Mouse (Mus musculus): ENCODE data around the gene 4930558K02Rik. TPM values are rescaled to one million over a fixed set of nuclear protein-coding genes. Genes with fewer than 3 reads are reported as not detected.

Gene 4930558K02Rik
- polyA plus RNA-seq, 1 experiment from 2014 or later: 0.20 TPM

GRCm38 (mm10) chr1:161931313-161931712 is 48.1 kb downstream of the 4930558K02Rik start:
- no peak overlapping the region for H3K9ac ChIP-seq (replicated peaks)
- no peak overlapping the region for H3K4me3 ChIP-seq (replicated peaks)
- H3K27me3 ChIP-seq (replicated peaks): no peaks in the 10 kb centered on the region
- ATAC-seq (ENCODE audit: low FRiP score): no peak
- H3K27ac ChIP-seq (replicated peaks): 0 out of 2 replicates have a peak overlapping the region, but pooled peaks have one; percentile 45
- no peaks in the 10 kb centered on the region for H3K9me3 ChIP-seq (replicated peaks)
- peaks cover 16% of the 10 kb centered on the region for H3K4me1 ChIP-seq
- peak overlapping the region; percentile 41 for H3K4me2 ChIP-seq
- no peaks in the 10 kb centered on the region for H3K36me3 ChIP-seq
- 34% methylated on average over 4 of the region's 4 CpGs for WGBS

GRCm38 (mm10) chr1:161927976-161928375 is 51.5 kb downstream of the 4930558K02Rik start:
- no peak overlapping the region for H3K4me2 ChIP-seq
- H3K4me3 ChIP-seq (replicated peaks): no peak overlapping the region
- H3K9me3 ChIP-seq (replicated peaks): no peaks in the 10 kb centered on the region
- H3K9ac ChIP-seq (replicated peaks): no peak overlapping the region
- no peak overlapping the region for H3K27ac ChIP-seq (replicated peaks)
- H3K4me1 ChIP-seq: peaks cover 16% of the 10 kb centered on the region
- H3K36me3 ChIP-seq: no peaks in the 10 kb centered on the region
- H3K27me3 ChIP-seq (replicated peaks): no peaks in the 10 kb centered on the region
- 90% methylated on average over 2 of the region's 2 CpGs for WGBS
- no peak for ATAC-seq (ENCODE audit: low FRiP score)

GRCm38 (mm10) chr1:161925281-161925805 is 54.1 kb downstream of the 4930558K02Rik start:
- H3K27me3 ChIP-seq (replicated peaks): no peaks in the 10 kb centered on the region
- no peak for ATAC-seq (ENCODE audit: low FRiP score)
- no peaks in the 10 kb centered on the region for H3K4me1 ChIP-seq
- H3K9ac ChIP-seq (replicated peaks): no peak overlapping the region
- H3K27ac ChIP-seq (replicated peaks): no peak overlapping the region
- WGBS: 91% methylated on average over 13 of the region's 13 CpGs
- no peaks in the 10 kb centered on the region for H3K9me3 ChIP-seq (replicated peaks)
- H3K4me2 ChIP-seq: no peak overlapping the region
- no peaks in the 10 kb centered on the region for H3K36me3 ChIP-seq
- H3K4me3 ChIP-seq (replicated peaks): no peak overlapping the region

- Histone ChIP-seq H3K4me2 (no peak overlapping the region), H3K27ac (replicated peaks) (no peak overlapping the region), H3K4me1 (no peaks in the 10 kb centered on the region), H3K36me3 (no peaks in the 10 kb centered on the region), H3K27me3 (replicated peaks) (no peaks in the 10 kb centered on the region), H3K9me3 (replicated peaks) (no peaks in the 10 kb centered on the region), H3K9ac (replicated peaks) (no peak overlapping the region), H3K4me3 (replicated peaks) (no peak overlapping the region)
- WGBS: 68% methylated on average over 3 of the region's 3 CpGs
- no peak for ATAC-seq (ENCODE audit: low FRiP score)
Observed at GRCm38 (mm10) chr1:161924321-161924720, 55.1 kb downstream of the 4930558K02Rik start.

GRCm38 (mm10) chr1:161921928-161922327 is 57.5 kb downstream of the 4930558K02Rik start:
- Histone ChIP-seq H3K27ac (replicated peaks) (no peak overlapping the region), H3K36me3 (no peaks in the 10 kb centered on the region), H3K27me3 (replicated peaks) (no peaks in the 10 kb centered on the region), H3K9me3 (replicated peaks) (no peaks in the 10 kb centered on the region), H3K4me2 (no peak overlapping the region), H3K4me3 (replicated peaks) (no peak overlapping the region), H3K4me1 (no peaks in the 10 kb centered on the region), H3K9ac (replicated peaks) (no peak overlapping the region)
- whole genome bisulfite sequencing: 79% methylated on average over 6 of the region's 6 CpGs
- no peak for ATAC-seq (ENCODE audit: low FRiP score)

- H3K27ac ChIP-seq (replicated peaks): no peak overlapping the region
- no peak overlapping the region for H3K9ac ChIP-seq (replicated peaks)
- no peaks in the 10 kb centered on the region for H3K4me1 ChIP-seq
- no peaks in the 10 kb centered on the region for H3K27me3 ChIP-seq (replicated peaks)
- no peak for ATAC-seq (ENCODE audit: low FRiP score)
- no peak overlapping the region for H3K4me2 ChIP-seq
- WGBS: 89% methylated on average over 9 of the region's 9 CpGs
- H3K36me3 ChIP-seq: no peaks in the 10 kb centered on the region
- H3K9me3 ChIP-seq (replicated peaks): no peaks in the 10 kb centered on the region
- no peak overlapping the region for H3K4me3 ChIP-seq (replicated peaks)
Observed at GRCm38 (mm10) chr1:161920475-161921454, 58.7 kb downstream of the 4930558K02Rik start.

GRCm38 (mm10) chr1:161919594-161919993 is 59.8 kb downstream of the 4930558K02Rik start:
- 91% methylated on average over 2 of the region's 2 CpGs for WGBS

GRCm38 (mm10) chr1:161918682-161919372 is 60.6 kb downstream of the 4930558K02Rik start:
- H3K9me3 ChIP-seq (replicated peaks): no peaks in the 10 kb centered on the region
- no peaks in the 10 kb centered on the region for H3K36me3 ChIP-seq
- no peak overlapping the region for H3K27ac ChIP-seq (replicated peaks)
- no peak overlapping the region for H3K4me3 ChIP-seq (replicated peaks)
- no peaks in the 10 kb centered on the region for H3K27me3 ChIP-seq (replicated peaks)
- WGBS: 61% methylated on average over 7 of the region's 7 CpGs
- ATAC-seq (ENCODE audit: low FRiP score): no peak
- no peak overlapping the region for H3K4me2 ChIP-seq
- no peaks in the 10 kb centered on the region for H3K4me1 ChIP-seq
- H3K9ac ChIP-seq (replicated peaks): no peak overlapping the region

More at GRCm38 (mm10) chr1:161919594-161919993, 59.8 kb downstream of the 4930558K02Rik start:
- no peaks in the 10 kb centered on the region for H3K9me3 ChIP-seq (replicated peaks)
- H3K4me2 ChIP-seq: no peak overlapping the region
- H3K4me3 ChIP-seq (replicated peaks): no peak overlapping the region
- no peak overlapping the region for H3K9ac ChIP-seq (replicated peaks)
- no peaks in the 10 kb centered on the region for H3K36me3 ChIP-seq
- ATAC-seq (ENCODE audit: low FRiP score): no peak
- no peaks in the 10 kb centered on the region for H3K4me1 ChIP-seq
- H3K27me3 ChIP-seq (replicated peaks): no peaks in the 10 kb centered on the region
- H3K27ac ChIP-seq (replicated peaks): no peak overlapping the region

- Histone ChIP-seq H3K4me3 (replicated peaks) (no peak overlapping the region), H3K9ac (replicated peaks) (no peak overlapping the region), H3K9me3 (replicated peaks) (no peaks in the 10 kb centered on the region), H3K27me3 (replicated peaks) (no peaks in the 10 kb centered on the region), H3K4me1 (no peaks in the 10 kb centered on the region), H3K4me2 (no peak overlapping the region), H3K27ac (replicated peaks) (no peak overlapping the region), H3K36me3 (no peaks in the 10 kb centered on the region)
- 90% methylated on average over 3 of the region's 3 CpGs for WGBS
- no peak for ATAC-seq (ENCODE audit: low FRiP score)
Observed at GRCm38 (mm10) chr1:161917940-161918484, 61.4 kb downstream of the 4930558K02Rik start.

GRCm38 (mm10) chr1:161916036-161916435 is 63.4 kb downstream of the 4930558K02Rik start:
- no peak overlapping the region for H3K27ac ChIP-seq (replicated peaks)
- no peak for ATAC-seq (ENCODE audit: low FRiP score)
- H3K9ac ChIP-seq (replicated peaks): no peak overlapping the region
- no peak overlapping the region for H3K4me2 ChIP-seq
- WGBS: 76% methylated on average over 3 of the region's 3 CpGs
- no peaks in the 10 kb centered on the region for H3K36me3 ChIP-seq
- H3K9me3 ChIP-seq (replicated peaks): no peaks in the 10 kb centered on the region
- no peaks in the 10 kb centered on the region for H3K27me3 ChIP-seq (replicated peaks)
- no peaks in the 10 kb centered on the region for H3K4me1 ChIP-seq
- H3K4me3 ChIP-seq (replicated peaks): no peak overlapping the region

- 79% methylated on average over 7 of the region's 7 CpGs for WGBS
Observed at GRCm38 (mm10) chr1:161913648-161913984, 65.8 kb downstream of the 4930558K02Rik start.

More at GRCm38 (mm10) chr1:161913648-161913984, 65.8 kb downstream of the 4930558K02Rik start:
- Histone ChIP-seq H3K9me3 (replicated peaks) (no peaks in the 10 kb centered on the region), H3K27me3 (replicated peaks) (no peaks in the 10 kb centered on the region), H3K4me2 (no peak overlapping the region), H3K36me3 (no peaks in the 10 kb centered on the region), H3K4me1 (no peaks in the 10 kb centered on the region), H3K9ac (replicated peaks) (no peak overlapping the region), H3K27ac (replicated peaks) (no peak overlapping the region), H3K4me3 (replicated peaks) (no peak overlapping the region)
- no peak for ATAC-seq (ENCODE audit: low FRiP score)
